Mouse (Mus musculus) E14TG2a.4 (cell line): ENCODE results near the gene Fgf15.

Experiments used
- CTCF ChIP-seq: conservative IDR thresholded peaks from 2 replicates; pipeline ENCODE4 v1.5.1; 2014; ENCODE audit warnings: low read length
- POU5F1 ChIP-seq: IDR thresholded peaks from 2 replicates; pipeline ENCODE4 v1.6.1; 2014; ENCODE audit warnings: low read length, borderline replicate concordance

DNA sequence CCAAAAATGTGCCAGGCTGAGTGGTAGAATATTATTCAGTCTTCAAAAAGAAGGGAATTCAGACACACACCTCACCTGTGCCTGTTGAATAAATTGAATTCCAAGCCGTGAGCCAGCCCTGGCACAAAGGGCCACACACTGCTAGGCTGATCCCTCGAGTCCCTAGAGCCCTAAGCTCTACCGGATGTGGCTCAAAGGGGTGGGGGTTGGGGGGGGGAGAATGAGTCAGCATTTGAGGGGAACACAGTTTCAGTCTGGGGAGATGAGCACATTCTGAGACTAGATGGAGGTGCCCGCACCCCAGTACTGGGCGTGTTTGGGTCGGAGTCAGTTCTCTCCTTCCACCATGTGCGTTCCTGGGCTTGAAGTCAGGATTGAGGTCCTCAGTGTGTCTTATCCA, 39.2 kb upstream of the Fgf15 start:
- TF ChIP-seq CTCF = no peak
- no peak for TF ChIP-seq POU5F1
